Mouse (Mus musculus): Measurements from ENCODE around the gene Rpa3. TPM values are rescaled to one million over a fixed set of nuclear protein-coding genes. Genes with fewer than 3 reads are reported as not detected.

Rpa3 gene
- polyA plus RNA-seq, 1 experiment, result 5.3 TPM

DNA sequence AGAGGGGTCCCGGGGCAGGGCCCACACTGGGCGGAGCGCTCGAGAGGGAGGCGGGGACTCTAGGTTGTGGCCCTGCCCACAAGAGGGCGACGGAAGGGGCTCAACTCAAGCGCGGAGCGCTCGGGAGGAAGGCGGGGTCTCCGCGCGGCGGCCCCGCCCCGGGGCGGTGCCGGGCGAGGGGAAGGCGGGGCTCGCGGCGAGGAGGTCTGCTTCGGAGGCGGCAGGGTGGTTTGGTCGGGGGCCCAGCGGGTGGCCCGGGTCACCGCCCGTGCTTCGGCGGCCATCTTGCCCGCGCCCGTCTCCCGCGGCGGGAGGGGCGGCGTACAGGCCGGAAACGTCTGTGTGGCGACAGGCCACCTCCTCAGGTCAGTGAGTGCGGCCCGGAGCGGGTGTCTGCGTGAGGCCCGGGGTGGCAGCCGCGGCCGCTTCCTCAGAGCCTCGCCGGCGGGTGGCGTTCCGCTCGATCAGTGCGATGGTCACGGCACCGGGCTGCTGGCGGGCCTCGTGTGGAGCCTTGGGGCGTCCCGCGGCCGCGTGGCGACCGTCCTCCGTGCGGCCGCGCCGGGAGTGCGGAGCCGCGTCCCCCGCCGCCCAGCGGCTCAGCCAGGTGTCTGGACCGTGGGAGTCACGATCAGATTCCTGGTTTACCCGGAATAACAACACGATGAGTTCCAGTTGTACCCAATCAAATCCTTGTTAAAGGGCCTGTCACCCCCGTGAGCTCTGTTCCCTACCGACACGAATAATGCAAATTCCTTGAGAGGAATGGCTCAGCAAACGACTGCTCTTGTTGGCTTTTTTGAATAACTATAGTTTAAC lies 49.7 kb downstream of the Rpa3 start, which contains the start of gene Mios:
Gene Mios (plus strand): TSS at position 176 of the 819 bp plus-strand sequence.
- DNase-seq (ENCODE audit: low read depth), result no peak

Other genes with a start within 250 kb of the Rpa3 start
- 0.22 and 0.36 TPM in 2 replicates for gene Col28a1, start 66.6 kb downstream of the Rpa3 start, polyA plus RNA-seq (2012; rRNA removed)
- gene Mios, start 50.0 kb downstream of the Rpa3 start, polyA plus RNA-seq (2012; rRNA removed), result 4.3 and 4.9 TPM in 2 replicates
- gene Umad1, start 115 bp upstream of the Rpa3 start, polyA plus RNA-seq (2012; rRNA removed), result 12.4 and 15.6 TPM in 2 replicates
- gene Gm45062, start 277 bp upstream of the Rpa3 start, polyA plus RNA-seq (2012; rRNA removed), result 0.63 and 1.5 TPM in 2 replicates

Measured in gonadal fat pad, adult 2 months (tissue).